Mouse (Mus musculus) cerebellum, postnatal 14 days (tissue): ENCODE results near the gene Mapk8ip1.

ENCODE experiments used
- DNase-seq, 2 experiments: peaks; one replicate each; pipeline ENCODE4 v3.0.0; 2021; ENCODE audit warnings: mixed read lengths in 2 of 2

Gene Mapk8ip1

GRCm38 (mm10) chr2:92372767-92373436, 28.2 kb downstream of the Mapk8ip1 start:
- DNase-seq, result peak; percentile 77 to 79

- no peak for DNase-seq
Observed at GRCm38 (mm10) chr2:92371971-92372690, 28.9 kb downstream of the Mapk8ip1 start.

GRCm38 (mm10) chr2:92370821-92371805, 29.9 kb downstream of the Mapk8ip1 start:
- DNase-seq, result peak in 1 of 2 experiments; percentile 69

GRCm38 (mm10) chr2:92370375-92370774, 30.7 kb downstream of the Mapk8ip1 start:
- DNase-seq, result peak in 1 of 2 experiments; percentile 39

GRCm38 (mm10) chr2:92367383-92368029, 33.6 kb downstream of the Mapk8ip1 start:
- DNase-seq, result peak in 1 of 2 experiments; percentile 15

GRCm38 (mm10) chr2:92365568-92365967, 35.5 kb downstream of the Mapk8ip1 start:
- DNase-seq, result peak in 1 of 2 experiments; percentile 40

GRCm38 (mm10) chr2:92364086-92364485, 37.0 kb downstream of the Mapk8ip1 start:
- DNase-seq, result no peak

- no peak for DNase-seq
Observed at GRCm38 (mm10) chr2:92362571-92363228, 38.4 kb downstream of the Mapk8ip1 start.

GRCm38 (mm10) chr2:92361795-92362194, 39.3 kb downstream of the Mapk8ip1 start:
- no peak for DNase-seq

- DNase-seq, result peak in 1 of 2 experiments; percentile 32
Observed at GRCm38 (mm10) chr2:92360893-92361292, 40.2 kb downstream of the Mapk8ip1 start.

GRCm38 (mm10) chr2:92360186-92360823, 40.8 kb downstream of the Mapk8ip1 start:
- DNase-seq, result peak; percentile 66 to 69

GRCm38 (mm10) chr2:92359301-92359700, 41.8 kb downstream of the Mapk8ip1 start:
- DNase-seq, result peak in 1 of 2 experiments; percentile 54

GRCm38 (mm10) chr2:92354224-92354623, 46.8 kb downstream of the Mapk8ip1 start:
- DNase-seq, result no peak

GRCm38 (mm10) chr2:92353402-92353801, 47.7 kb downstream of the Mapk8ip1 start:
- no peak for DNase-seq

- DNase-seq, result no peak
Observed at GRCm38 (mm10) chr2:92350686-92351085, 50.4 kb downstream of the Mapk8ip1 start.

GRCm38 (mm10) chr2:92349589-92350425, 51.3 kb downstream of the Mapk8ip1 start:
- DNase-seq, result no peak

- DNase-seq, result no peak
Observed at GRCm38 (mm10) chr2:92347191-92347590, 53.9 kb downstream of the Mapk8ip1 start.

- no peak for DNase-seq
Observed at GRCm38 (mm10) chr2:92342418-92342817, 58.6 kb downstream of the Mapk8ip1 start.
